Mouse (Mus musculus) MEL (cell line): Measurements from ENCODE around the gene Dmkn. TPM values are rescaled to one million over a fixed set of nuclear protein-coding genes. Genes with fewer than 3 reads are reported as not detected.

Source experiments
- DNase-seq: peaks from one replicate; pipeline ENCODE4 v3.0.0; 2011; ENCODE audit warnings: low read depth, low spot score
- H3K27ac ChIP-seq: 2 replicates; pipeline ENCODE4 v1.5.1; 2012; ENCODE audit warnings: low read depth, mild to moderate bottlenecking, control low read depth, low read length, moderate library complexity; ENCODE audit not compliant: control insufficient read depth
- H3K27me3 ChIP-seq, 2 experiments: fragments of 150-350 bp in 1 of 2; sonication (generic) in 1 of 2; 2 replicates each; pipeline ENCODE4 v1.6.1; 2012; ENCODE audit warnings: low read length in 2 of 2, mild to moderate bottlenecking in 2 of 2, improper control_type of control experiment in 1 of 2, moderate library complexity in 1 of 2; ENCODE audit not compliant: insufficient read depth in 2 of 2, control insufficient read depth in 1 of 2
- H3K36me3 ChIP-seq, 2 experiments: 2 replicates each; pipeline ENCODE4 v1.6.1; 2012 to 2014; ENCODE audit warnings: low read length in 2 of 2, improper control_type of control experiment in 1 of 2, inconsistent platforms in 1 of 2, mild to moderate bottlenecking in 1 of 2; ENCODE audit not compliant: insufficient read depth in 2 of 2, control insufficient read depth in 1 of 2
- H3K4me1 ChIP-seq, 2 experiments: fragments of 150-350 bp in 1 of 2; sonication (generic) in 1 of 2; 2 replicates each; pipeline ENCODE4 v1.6.1; 2012; ENCODE audit warnings: low read length in 2 of 2, improper control_type of control experiment in 1 of 2, mild to moderate bottlenecking in 1 of 2; ENCODE audit not compliant: insufficient read depth in 2 of 2, control insufficient read depth in 1 of 2
- H3K4me3 ChIP-seq, 2 experiments: fragments of 150-350 bp in 1 of 2; sonication (generic) in 1 of 2; 2 replicates each; pipeline ENCODE4 v1.5.1; 2012; ENCODE audit warnings: low read depth in 2 of 2, low read length in 2 of 2, mild to moderate bottlenecking in 2 of 2, moderate library complexity in 2 of 2, control low read depth in 1 of 2, improper control_type of control experiment in 1 of 2; ENCODE audit not compliant: control insufficient read depth in 1 of 2, insufficient read depth in 1 of 2
- H3K79me2 ChIP-seq: 2 replicates; pipeline ENCODE4 v1.6.1; 2012; ENCODE audit warnings: mild to moderate bottlenecking, low read length, moderate library complexity; ENCODE audit not compliant: control insufficient read depth, poor library complexity, insufficient read depth
- H3K9ac ChIP-seq: 2 replicates; pipeline ENCODE4 v1.6.1; 2012; ENCODE audit warnings: low read depth, mild to moderate bottlenecking, control low read depth, low read length, moderate library complexity; ENCODE audit not compliant: control insufficient read depth, poor library complexity, severe bottlenecking
- H3K9me3 ChIP-seq: fragments of 150-350 bp; sonication (generic); replicated peaks from 2 replicates; pipeline ENCODE4 v1.6.1; 2012; ENCODE audit warnings: mild to moderate bottlenecking, low read length, improper control_type of control experiment, moderate library complexity; ENCODE audit not compliant: insufficient read depth
- CHD1 ChIP-seq: IDR thresholded peaks from 2 replicates; pipeline ENCODE4 v1.6.1; 2012; ENCODE audit warnings: low read depth, mild to moderate bottlenecking, inconsistent platforms, low read length, improper control_type of control experiment
- CHD2 ChIP-seq: IDR thresholded peaks from 2 replicates; pipeline ENCODE4 v1.6.1; 2011; ENCODE audit warnings: low read length, improper control_type of control experiment
- CTCF ChIP-seq, 3 experiments: IDR thresholded peaks in 2 of 3; conservative IDR thresholded peaks in 1 of 3; 2 replicates each; pipeline ENCODE4 v1.5.1; 2011 to 2012; ENCODE audit warnings: low read length in 3 of 3, low read depth in 2 of 3, mild to moderate bottlenecking in 2 of 3, improper control_type of control experiment in 1 of 3, inconsistent platforms in 1 of 3, mixed read lengths in 1 of 3, moderate library complexity in 1 of 3; ENCODE audit not compliant: control insufficient read depth in 1 of 3, insufficient read depth in 1 of 3, poor library complexity in 1 of 3, severe bottlenecking in 1 of 3
- E2F4 ChIP-seq: IDR thresholded peaks from 2 replicates; pipeline ENCODE4 v1.6.1; 2011; ENCODE audit warnings: low read depth, low read length, improper control_type of control experiment, borderline replicate concordance
- ETS1 ChIP-seq: IDR thresholded peaks from 2 replicates; pipeline ENCODE4 v1.6.1; 2012; ENCODE audit warnings: low read depth, mild to moderate bottlenecking, inconsistent platforms, low read length, improper control_type of control experiment, moderate library complexity
- GABPA ChIP-seq: IDR thresholded peaks from 2 replicates; pipeline ENCODE4 v1.6.1; 2012; ENCODE audit warnings: low read depth, mild to moderate bottlenecking, inconsistent platforms, low read length, improper control_type of control experiment, moderate library complexity
- GATA1 ChIP-seq: IDR thresholded peaks from 2 replicates; pipeline ENCODE4 v1.6.1; 2011; ENCODE audit warnings: low read depth, low read length, improper control_type of control experiment
- JUND ChIP-seq: IDR thresholded peaks from 2 replicates; pipeline ENCODE4 v1.6.1; 2011; ENCODE audit warnings: low read depth, mild to moderate bottlenecking, improper control_type of control experiment, low read length
- KAT2A ChIP-seq: conservative IDR thresholded peaks from 2 replicates; pipeline ENCODE4 v1.6.1; 2012; ENCODE audit warnings: low read depth, low read length, improper control_type of control experiment, inconsistent platforms
- MAX ChIP-seq: IDR thresholded peaks from 2 replicates; pipeline ENCODE4 v1.6.1; 2011; ENCODE audit warnings: low read length, improper control_type of control experiment
- MYC ChIP-seq: IDR thresholded peaks from 2 replicates; pipeline ENCODE4 v1.6.1; 2011; ENCODE audit warnings: low read depth, mild to moderate bottlenecking, low read length, improper control_type of control experiment, moderate library complexity
- NELFE ChIP-seq: IDR thresholded peaks from 2 replicates; pipeline ENCODE4 v1.6.1; 2011; ENCODE audit warnings: low read depth, low read length, improper control_type of control experiment
- RAD21 ChIP-seq: IDR thresholded peaks from 2 replicates; pipeline ENCODE4 v1.6.1; 2011; ENCODE audit warnings: mild to moderate bottlenecking, low read depth, low read length, improper control_type of control experiment
- TBP ChIP-seq: IDR thresholded peaks from 2 replicates; pipeline ENCODE4 v1.8.0; 2011; ENCODE audit warnings: low read depth, low read length, improper control_type of control experiment
- UBTF ChIP-seq: IDR thresholded peaks from 2 replicates; pipeline ENCODE4 v1.6.1; 2012; ENCODE audit warnings: low read depth, mild to moderate bottlenecking, inconsistent platforms, low read length, improper control_type of control experiment, moderate library complexity, borderline replicate concordance; ENCODE audit not compliant: insufficient read depth
- USF1 ChIP-seq: IDR thresholded peaks from 2 replicates; pipeline ENCODE4 v1.6.1; 2014; ENCODE audit warnings: low read depth, mild to moderate bottlenecking, inconsistent platforms, low read length, improper control_type of control experiment, moderate library complexity
- ZKSCAN1 ChIP-seq: IDR thresholded peaks from 2 replicates; pipeline ENCODE4 v1.6.1; 2012; ENCODE audit warnings: low read depth, mild to moderate bottlenecking, inconsistent platforms, low read length, improper control_type of control experiment, moderate library complexity
- ZMIZ1 ChIP-seq: IDR thresholded peaks from 2 replicates; pipeline ENCODE4 v1.6.1; 2012; ENCODE audit warnings: low read depth, mild to moderate bottlenecking, inconsistent platforms, low read length, improper control_type of control experiment, moderate library complexity
- ZNF384 ChIP-seq: IDR thresholded peaks from 2 replicates; pipeline ENCODE4 v1.6.1; 2012; ENCODE audit warnings: low read depth, mild to moderate bottlenecking, inconsistent platforms, low read length, improper control_type of control experiment
- polyA plus RNA-seq, 2 experiments: library from polyadenylated mRNA; stranded (reverse) in 1 of 2; unstranded in 1 of 2; fragments of >175 nt in 1 of 2; fragments of >200 nt in 1 of 2; gene quantifications; 2 replicates each; pipeline versions ENCODE4 v1.2.1 to v1.2.4; 2012; ENCODE audit warnings: low replicate concordance in 2 of 2, low read depth in 1 of 2; ENCODE audit not compliant: insufficient read length in 2 of 2, insufficient read depth in 1 of 2, missing spikeins in 1 of 2
- total RNA-seq: library from RNA; depleted of rRNA; stranded (reverse); fragments of 300-350 nt; gene quantifications from 2 replicates; pipeline ENCODE4 v1.2.3, GENCODE M21; 2012

Dmkn gene
- total and polyA plus RNA-seq, 3 experiments: not detected

- Histone ChIP-seq H3K79me2 (no peaks in the 10 kb centered on the region), H3K9ac (no peak overlapping the region), H3K27ac (no peak overlapping the region), H3K36me3 (no peaks in the 10 kb centered on the region), H3K27me3 (peaks cover 0 to 7% of the 10 kb centered on the region in 2 experiments; a peak in 3 of 4 replicates), H3K9me3 (no peaks in the 10 kb centered on the region), H3K4me1 (peaks cover 0 to 5% of the 10 kb centered on the region in 2 experiments; a peak in 1 of 4 replicates), H3K4me3 (no peak overlapping the region)
- DNase-seq: no peak
- no peak for TF ChIP-seq ETS1
- no peak for TF ChIP-seq E2F4
- no peak for TF ChIP-seq RAD21
- no peak for TF ChIP-seq CHD1
- TF ChIP-seq GABPA: no peak
- no peak for TF ChIP-seq ZMIZ1
- no peak for TF ChIP-seq JUND
- TF ChIP-seq ZNF384: no peak
- no peak for TF ChIP-seq TBP
- TF ChIP-seq MYC: no peak
- no peak for TF ChIP-seq MAX
- no peak for TF ChIP-seq CTCF (IDR thresholded peaks at IDR 0.05 in 2 of 3, conservative IDR thresholded peaks at IDR 0.05 in 1 of 3; ENCODE audit: control insufficient read depth in 1 of 3, insufficient read depth in 1 of 3, low read depth in 2 of 3, low read length in 3 of 3, poor library complexity in 1 of 3, severe bottlenecking in 1 of 3)
- no peak for TF ChIP-seq GATA1
Observed at GRCm38 (mm10) chr7:30782658-30783057, 19.1 kb downstream of the Dmkn start.

- Histone ChIP-seq H3K27me3 (peaks cover 0 to 9% of the 10 kb centered on the region in 2 experiments; a peak in 3 of 4 replicates), H3K4me1 (peaks cover 0 to 5% of the 10 kb centered on the region in 2 experiments; a peak in 1 of 4 replicates), H3K9me3 (no peaks in the 10 kb centered on the region), H3K79me2 (no peaks in the 10 kb centered on the region), H3K27ac (no peak overlapping the region), H3K36me3 (no peaks in the 10 kb centered on the region), H3K4me3 (no peak overlapping the region)
- DNase-seq: no peak
- TF ChIP-seq ZKSCAN1 (no peak), NELFE (no peak), UBTF (no peak), CTCF (IDR thresholded peaks at IDR 0.05 in 2 of 3, conservative IDR thresholded peaks at IDR 0.05 in 1 of 3; ENCODE audit: control insufficient read depth in 1 of 3, insufficient read depth in 1 of 3, low read depth in 2 of 3, low read length in 3 of 3, poor library complexity in 1 of 3, severe bottlenecking in 1 of 3) (no peak), KAT2A (no peak), MYC (no peak), CHD2 (no peak), USF1 (no peak), CHD1 (no peak)
- TF ChIP-seq, all 39 proteins: peak for 0
- H3K9ac ChIP-seq: no peak overlapping the region
Observed at GRCm38 (mm10) chr7:30785154-30785553, 21.6 kb downstream of the Dmkn start.
